Mouse (Mus musculus): ENCODE results near the gene Dennd5a.

DNA sequence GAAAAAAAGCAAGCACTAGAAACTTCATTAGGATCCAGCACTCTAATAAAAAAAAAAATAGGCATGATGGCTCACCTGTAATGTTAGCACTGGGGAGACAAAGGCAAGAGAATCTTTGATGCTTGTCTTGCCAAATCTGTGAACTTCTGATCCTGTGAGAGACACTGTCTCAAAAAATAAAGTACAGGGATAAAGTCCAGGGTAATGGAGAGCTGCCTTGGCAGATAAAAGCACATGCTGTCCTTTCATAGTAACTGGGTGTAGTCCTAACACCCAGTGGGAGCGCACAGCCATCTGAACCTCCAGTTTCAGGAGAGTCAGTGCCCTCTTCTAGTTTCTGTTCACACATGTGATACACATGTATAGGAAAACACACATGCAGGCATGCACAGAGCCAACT is 31.0 kb upstream of the Dennd5a start:
- TF ChIP-seq CTCF (IDR thresholded peaks at IDR 0.05; ENCODE audit: control insufficient read depth, insufficient read depth, low read length): no peak
- no peak for TF ChIP-seq POLR2A (IDR thresholded peaks at IDR 0.05; ENCODE audit: borderline replicate concordance, control insufficient read depth, low read depth, low read length)
